Mouse (Mus musculus) liver, adult 2 months (tissue): Measurements from ENCODE around the gene Lsm14a.

Experiments
- CTCF ChIP-seq: fragments of 200-500 bp; IDR thresholded peaks from 2 replicates; pipeline ENCODE4 v1.5.1; 2011; ENCODE audit warnings: low read depth, low read length, control low read depth
- POLR2A ChIP-seq: fragments of 200-500 bp; IDR thresholded peaks from 2 replicates; pipeline ENCODE4 v1.6.1; 2011; ENCODE audit warnings: low read length, control low read depth; ENCODE audit not compliant: insufficient read depth; ENCODE audit errors: extremely low read depth

DNA sequence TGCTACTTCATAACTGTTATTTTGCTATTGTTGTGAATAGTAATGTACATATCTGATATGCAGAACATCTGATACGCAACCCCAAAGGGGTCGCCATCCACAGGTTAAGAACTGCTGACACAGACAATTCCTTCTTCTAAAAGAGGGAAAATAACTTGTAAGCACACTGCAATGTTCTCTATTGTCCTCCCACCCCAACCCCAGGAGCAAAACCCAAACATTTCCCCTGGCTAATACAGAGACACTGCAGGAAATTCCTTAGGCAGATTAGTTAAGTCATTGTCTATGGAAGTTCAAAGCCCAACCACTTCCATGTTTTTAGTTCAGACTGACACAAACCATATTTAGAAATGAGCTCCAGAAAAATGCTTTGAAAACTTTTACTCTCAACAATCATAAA is 94.3 kb downstream of the Lsm14a start:
- TF ChIP-seq CTCF (no peak), POLR2A (no peak)
